Mouse (Mus musculus) limb, embryonic 10.5 days (tissue): ENCODE results near the gene Slc38a10. TPM values are rescaled to one million over a fixed set of nuclear protein-coding genes. Genes with fewer than 3 reads are reported as not detected.
A peak's percentile ranks its signal among the peaks of the same experiment; 100 is the strongest.

Source experiments
- DNase-seq: peaks from one replicate; pipeline ENCODE4 v3.0.0-alpha.2; 2017; ENCODE audit warnings: low spot score
- H3K27ac ChIP-seq: fragments of 300-500 bp; sonication (generic); 2 replicates; pipeline ENCODE4 v1.5.1; 2016; ENCODE audit warnings: mild to moderate bottlenecking
- H3K27me3 ChIP-seq: fragments of 300-500 bp; sonication (generic); 2 replicates; pipeline ENCODE4 v1.6.1; 2016; ENCODE audit warnings: low read depth, mild to moderate bottlenecking; ENCODE audit not compliant: poor library complexity, severe bottlenecking
- H3K36me3 ChIP-seq: fragments of 300-500 bp; sonication (generic); 2 replicates; pipeline ENCODE4 v1.6.1; 2016; ENCODE audit warnings: mild to moderate bottlenecking, moderate library complexity
- H3K4me1 ChIP-seq: fragments of 300-500 bp; sonication (generic); 2 replicates; pipeline ENCODE4 v1.6.1; 2016
- H3K4me3 ChIP-seq: fragments of 300-500 bp; sonication (generic); 2 replicates; pipeline ENCODE4 v1.5.1; 2016; ENCODE audit warnings: mild to moderate bottlenecking, moderate library complexity
- H3K9me3 ChIP-seq: fragments of 300-500 bp; sonication (generic); replicated peaks from 2 replicates; pipeline ENCODE4 v1.6.1; 2016; ENCODE audit warnings: mild to moderate bottlenecking
- WGBS: fragments of 180-500 bp; shearing (Covaris S2); methylation state at CpG from one replicate; pipeline ENCODE4 v1.1.7; 2016; 5-methylcytosine and 5-hydroxymethylcytosine counted together
- polyA plus RNA-seq: library from polyadenylated mRNA; unstranded; fragments of >200 nt; fragmentation: Nextera tagmentation; extraction: Ambion mirVana; gene quantifications from 2 replicates; pipeline ENCODE4 v1.2.1, GENCODE M21; 2016

Slc38a10 gene
- polyA plus RNA-seq, 1 experiment from 2014 or later = 99.6 TPM

DNA sequence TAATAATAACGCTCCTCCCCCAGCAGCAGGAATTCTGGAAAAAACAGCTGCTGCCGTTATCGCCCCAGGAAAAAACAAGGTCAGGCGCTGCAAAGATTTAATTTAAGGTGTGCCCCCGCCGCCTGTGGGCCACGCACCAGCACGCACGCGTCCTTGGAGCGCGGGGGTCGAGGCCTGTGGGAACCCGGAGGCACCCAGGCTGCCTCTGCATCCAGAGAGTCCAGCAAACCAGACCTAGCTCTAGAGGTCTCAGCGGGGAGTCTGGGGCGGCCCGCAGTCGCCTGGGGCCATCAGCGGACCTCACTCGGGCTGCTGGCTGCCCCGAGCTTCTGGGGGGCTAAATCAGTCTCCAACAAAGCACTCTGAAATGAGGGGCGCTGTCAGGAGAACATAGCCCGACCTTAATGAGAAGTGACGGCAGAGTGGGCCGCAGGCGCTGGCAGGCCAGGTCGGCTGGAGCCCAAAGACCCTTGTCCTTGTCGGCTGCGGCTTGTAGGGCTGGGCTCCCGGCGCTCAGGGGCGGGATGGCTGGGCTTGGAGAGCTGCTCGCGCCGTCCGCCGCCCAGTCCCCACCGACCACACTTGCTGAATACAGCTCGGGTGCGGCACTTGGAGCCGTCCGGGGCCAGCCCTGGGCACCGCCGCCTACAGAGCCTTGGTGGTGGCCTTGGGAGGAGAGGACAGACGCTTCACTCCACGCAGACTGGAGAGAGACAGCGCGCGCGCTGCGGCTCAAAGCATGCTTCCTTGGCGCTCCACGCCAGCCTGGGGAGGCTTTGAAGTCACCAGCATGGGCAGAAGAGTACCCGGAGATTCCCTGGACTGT is 34.4 kb upstream of the Slc38a10 start:
- Histone ChIP-seq H3K27ac (peak overlapping the region; percentile 98), H3K36me3 (peaks cover 18% of the 10 kb centered on the region), H3K9me3 (no peaks in the 10 kb centered on the region), H3K4me3 (peak overlapping the region; percentile 79), H3K4me1 (peaks cover 61% of the 10 kb centered on the region), H3K27me3 (no peaks in the 10 kb centered on the region)
- peak; percentile 82 for DNase-seq
- under 1% methylated on average over 54 of the region's 54 CpGs for WGBS

DNA sequence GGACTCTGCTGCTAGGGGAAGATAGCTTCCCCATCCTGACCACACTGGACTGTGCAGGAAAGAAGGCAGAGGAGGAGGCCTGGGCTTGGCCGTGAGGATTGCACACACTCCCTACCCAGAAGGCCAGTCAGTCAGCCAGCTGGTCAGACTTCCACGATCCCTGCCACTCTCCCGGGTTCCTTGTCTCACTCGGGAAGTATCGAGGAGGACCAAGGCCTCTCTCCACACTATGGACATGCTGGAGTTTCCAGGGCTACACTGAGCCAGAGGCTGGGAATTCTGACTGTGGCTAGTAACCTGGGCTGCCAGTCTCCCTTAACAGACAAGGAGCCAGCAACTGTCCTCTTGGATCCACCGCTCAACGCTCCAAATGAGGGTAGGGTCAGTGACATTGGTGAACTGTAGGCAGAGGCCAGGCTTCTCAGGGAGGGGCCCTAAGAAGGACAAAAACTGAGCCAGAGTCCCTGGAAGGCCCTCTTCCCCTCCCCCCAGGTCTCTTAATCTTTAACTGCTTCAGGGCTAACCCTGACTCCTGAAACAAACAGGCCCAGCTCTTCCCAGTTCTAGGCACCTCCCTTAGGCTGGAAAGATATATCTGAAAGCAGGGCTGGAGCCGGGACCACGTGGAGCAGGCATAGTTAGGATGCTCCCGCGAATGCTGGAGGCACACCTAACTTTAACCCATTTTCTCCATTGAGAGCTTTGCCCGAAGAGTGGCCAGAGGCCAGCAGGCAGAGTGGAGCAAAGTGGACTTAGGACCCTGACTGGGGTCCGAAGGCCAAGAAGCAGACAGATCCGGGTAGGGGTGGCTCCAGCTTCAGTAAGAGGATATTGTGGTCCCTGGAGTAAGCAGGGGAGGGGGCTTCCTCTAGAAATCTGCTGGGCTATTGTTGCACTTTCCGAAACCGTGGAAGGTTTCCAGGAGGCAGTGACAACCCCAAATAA is 33.5 kb upstream of the Slc38a10 start:
- Histone ChIP-seq H3K27ac (peak overlapping the region; percentile 98), H3K27me3 (no peaks in the 10 kb centered on the region), H3K9me3 (no peaks in the 10 kb centered on the region), H3K36me3 (peaks cover 21% of the 10 kb centered on the region), H3K4me1 (peaks cover 60% of the 10 kb centered on the region), H3K4me3 (peak overlapping the region; percentile 79)
- DNase-seq = peak; percentile 68
- WGBS = 2% methylated on average over 16 of the region's 16 CpGs

DNA sequence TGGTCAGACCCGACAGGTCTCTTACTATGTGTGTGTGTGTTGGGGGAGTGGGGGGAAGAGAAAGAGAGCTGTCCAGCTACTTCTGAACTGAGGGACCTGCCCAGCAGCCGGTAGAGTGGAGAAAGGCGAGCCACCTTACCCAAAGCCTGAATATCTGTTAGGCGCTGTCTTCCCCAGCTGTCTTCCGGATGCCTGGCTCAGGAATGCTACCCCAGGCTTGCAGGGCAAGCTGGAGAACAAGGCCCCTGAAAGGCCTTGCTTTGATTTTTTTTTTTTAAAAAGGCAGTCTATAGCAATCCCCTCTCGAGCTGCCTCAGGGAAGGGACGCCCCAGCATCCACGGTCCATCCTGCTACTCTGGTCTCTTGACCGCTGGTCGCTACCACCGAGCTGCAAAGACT is 32.6 kb upstream of the Slc38a10 start:
- peaks cover 21% of the 10 kb centered on the region for H3K36me3 ChIP-seq
- no peaks in the 10 kb centered on the region for H3K9me3 ChIP-seq
- peak overlapping the region; percentile 98 for H3K27ac ChIP-seq
- no peak for DNase-seq
- peak overlapping the region; percentile 79; the same call in 1 of the 2 replicates for H3K4me3 ChIP-seq
- H3K27me3 ChIP-seq = no peaks in the 10 kb centered on the region
- 30% methylated on average over 11 of the region's 11 CpGs for WGBS
- H3K4me1 ChIP-seq = peaks cover 65% of the 10 kb centered on the region

DNA sequence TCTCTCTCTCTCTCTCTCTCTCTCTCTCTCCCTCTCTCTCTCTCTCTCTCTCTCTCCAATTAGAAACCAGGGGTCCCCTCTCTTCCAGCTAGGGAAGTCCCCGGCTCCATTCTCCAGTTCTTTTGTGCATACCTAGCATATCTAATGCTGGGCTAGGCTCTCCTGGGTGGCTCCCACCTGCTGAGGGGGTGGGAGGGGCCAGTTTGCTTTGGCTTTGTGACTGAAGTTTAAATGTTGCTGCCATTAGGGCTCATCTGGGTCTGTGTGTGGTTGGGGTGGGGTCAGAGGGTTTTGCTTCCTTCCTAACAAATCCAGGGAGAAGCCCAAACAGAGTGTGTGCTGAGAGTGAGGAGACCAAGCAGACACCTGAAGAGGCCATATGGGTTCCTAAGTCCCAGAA is 32.0 kb upstream of the Slc38a10 start:
- peaks cover 18% of the 10 kb centered on the region for H3K36me3 ChIP-seq
- 0 out of 2 replicates have a peak overlapping the region, but pooled peaks have one; percentile 79 for H3K4me3 ChIP-seq
- peak overlapping the region; percentile 98 for H3K27ac ChIP-seq
- no peaks in the 10 kb centered on the region for H3K9me3 ChIP-seq
- DNase-seq = no peak
- peaks cover 65% of the 10 kb centered on the region for H3K4me1 ChIP-seq
- 62% methylated on average over 1 of the region's 1 CpGs for WGBS
- H3K27me3 ChIP-seq = 0 out of 2 replicates have a peak, but pooled peaks cover 3% of the 10 kb centered on the region

DNA sequence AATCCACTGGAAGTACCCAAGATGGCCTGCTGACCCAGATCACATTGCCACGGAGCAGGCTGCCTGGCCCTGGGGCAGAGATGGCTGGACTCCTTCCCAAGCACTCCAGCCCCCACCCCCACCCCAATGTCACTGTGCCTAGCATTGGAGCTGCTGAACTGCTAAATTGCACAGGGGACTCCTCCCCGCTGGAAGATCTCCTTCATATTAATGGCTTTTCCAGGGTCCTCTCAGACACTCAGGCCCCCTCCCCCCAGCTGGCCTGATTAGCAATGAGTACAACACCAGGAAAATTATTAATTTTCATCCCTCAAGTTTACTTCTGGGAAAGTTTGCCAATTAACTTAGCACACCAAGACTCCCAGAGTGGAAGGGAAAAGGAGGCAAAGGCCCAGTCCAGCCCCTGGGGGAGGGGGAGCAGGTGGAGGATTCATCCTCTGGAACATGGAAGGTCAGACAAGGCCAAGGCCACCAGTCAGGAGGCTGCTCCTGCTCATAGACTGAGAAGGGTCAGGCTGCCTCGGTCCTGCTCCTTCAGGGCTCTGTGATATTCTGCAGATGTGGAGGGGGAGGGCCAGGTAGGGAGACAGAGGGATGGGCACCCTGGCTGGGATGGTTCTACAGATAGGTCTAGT is 31.4 kb upstream of the Slc38a10 start:
- H3K9me3 ChIP-seq = no peaks in the 10 kb centered on the region
- H3K27me3 ChIP-seq = 0 out of 2 replicates have a peak, but pooled peaks cover 3% of the 10 kb centered on the region
- no peak for DNase-seq
- peaks cover 65% of the 10 kb centered on the region for H3K4me1 ChIP-seq
- peak overlapping the region; percentile 48; the same call in 1 of the 2 replicates for H3K27ac ChIP-seq
- 29% methylated on average over 3 of the region's 3 CpGs for WGBS
- H3K4me3 ChIP-seq = 0 out of 2 replicates have a peak overlapping the region, but pooled peaks have one; percentile 9
- peaks cover 11% of the 10 kb centered on the region for H3K36me3 ChIP-seq

DNA sequence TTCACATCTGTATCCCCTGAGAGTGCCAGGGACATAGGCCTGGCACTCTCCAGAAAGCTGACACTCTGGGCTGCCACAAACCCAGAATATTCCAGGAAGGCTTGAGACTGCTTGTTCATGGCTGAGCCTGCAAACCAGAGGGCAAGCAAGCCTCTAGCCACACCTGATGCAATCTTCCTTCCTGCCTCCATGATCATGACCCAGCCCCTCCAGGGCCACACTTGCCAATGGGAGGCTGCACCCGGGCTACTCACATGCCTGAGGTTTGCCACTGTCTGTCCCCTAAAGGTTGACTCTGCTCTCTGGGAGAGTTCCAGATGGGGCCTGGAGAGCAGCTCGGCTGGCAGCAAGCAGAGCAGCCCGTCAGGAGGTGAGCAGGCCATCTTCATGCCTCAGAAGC is 30.2 kb upstream of the Slc38a10 start:
- H3K4me1 ChIP-seq = peaks cover 61% of the 10 kb centered on the region
- peak overlapping the region; percentile 22 for H3K27ac ChIP-seq
- 80% methylated on average over 3 of the region's 3 CpGs for WGBS
- no peak overlapping the region for H3K4me3 ChIP-seq
- peaks cover 10% of the 10 kb centered on the region for H3K36me3 ChIP-seq
- H3K9me3 ChIP-seq = no peaks in the 10 kb centered on the region
- H3K27me3 ChIP-seq = 0 out of 2 replicates have a peak, but pooled peaks cover 3% of the 10 kb centered on the region
- DNase-seq = no peak

DNA sequence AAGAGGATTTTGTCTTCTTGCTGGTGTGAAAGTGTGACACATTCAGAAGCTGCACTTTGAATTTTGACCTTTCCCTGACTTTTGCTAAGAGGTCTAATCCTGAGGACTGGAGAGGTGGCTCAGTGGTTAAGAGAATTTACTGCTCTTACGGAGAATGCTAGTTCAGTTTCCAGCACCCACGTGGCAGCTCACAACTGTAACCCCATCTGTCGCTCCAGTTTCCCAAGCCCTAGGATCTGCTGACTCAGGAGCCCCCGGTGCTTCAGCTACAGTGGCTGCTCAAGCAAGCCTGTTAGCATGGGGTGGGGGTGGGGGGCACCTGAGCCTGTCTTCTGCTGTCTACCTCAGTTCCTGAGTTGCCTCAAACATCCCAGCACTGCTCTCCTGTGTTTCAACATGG is 28.2 kb upstream of the Slc38a10 start:
- H3K4me1 ChIP-seq = peaks cover 50% of the 10 kb centered on the region

DNA sequence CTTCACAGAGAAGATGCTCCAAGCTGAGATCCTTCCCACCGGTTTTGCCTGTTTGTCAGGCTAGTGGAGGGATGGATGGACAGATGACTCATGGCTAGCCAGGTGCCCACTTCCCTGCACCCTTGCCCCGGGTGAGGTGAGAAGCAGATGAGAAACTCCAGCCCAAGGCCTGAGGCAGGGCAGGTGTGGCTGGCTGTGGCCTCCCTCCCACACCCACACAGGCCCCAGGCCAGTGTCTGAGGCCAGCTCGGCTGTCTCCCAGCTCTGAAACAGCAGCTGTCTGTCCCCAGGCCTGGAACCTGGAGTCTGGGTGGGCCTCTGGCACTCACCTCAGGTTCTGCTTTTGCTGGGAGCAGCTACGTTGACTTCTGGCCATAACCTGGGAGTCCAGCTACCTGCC is 24.8 kb upstream of the Slc38a10 start:
- Histone ChIP-seq H3K27ac (peak overlapping the region; percentile 30), H3K36me3 (peaks cover 2% of the 10 kb centered on the region; the same call in 1 of the 2 replicates), H3K4me1 (peaks cover 41% of the 10 kb centered on the region), H3K27me3 (peaks cover 9% of the 10 kb centered on the region; the same call in 1 of the 2 replicates), H3K4me3 (no peak overlapping the region), H3K9me3 (no peaks in the 10 kb centered on the region)
- DNase-seq = no peak
- WGBS = 67% methylated on average over 4 of the region's 4 CpGs

More for the DNA sequence above, 28.2 kb upstream of the Slc38a10 start:
- no peak for DNase-seq
- H3K27ac ChIP-seq = no peak overlapping the region
- 0 out of 2 replicates have a peak, but pooled peaks cover 3% of the 10 kb centered on the region for H3K27me3 ChIP-seq
- H3K36me3 ChIP-seq = peaks cover 2% of the 10 kb centered on the region; the same call in 1 of the 2 replicates
- no peak overlapping the region for H3K4me3 ChIP-seq
- WGBS = 46% methylated on average over 4 of the region's 4 CpGs
- no peaks in the 10 kb centered on the region for H3K9me3 ChIP-seq

DNA sequence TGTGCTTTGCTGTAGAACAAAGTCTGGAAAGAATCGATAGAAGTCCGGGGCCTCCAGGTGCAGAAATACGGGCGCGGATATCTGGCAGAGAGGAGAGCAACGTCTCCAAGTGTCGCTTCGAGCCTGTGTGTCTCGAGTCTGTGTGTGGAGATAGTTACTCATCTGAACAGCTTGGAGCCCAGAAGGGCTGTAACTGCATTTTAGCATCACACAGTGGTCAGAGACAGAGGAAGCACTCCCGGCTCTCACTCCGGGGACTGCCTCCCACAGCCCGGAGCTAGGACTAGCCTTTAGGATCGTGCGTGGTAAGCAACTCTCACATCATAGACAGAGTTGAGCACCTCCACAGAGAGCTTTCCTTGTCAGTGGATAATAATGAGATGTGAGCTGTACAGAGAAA is 22.1 kb upstream of the Slc38a10 start:
- Histone ChIP-seq H3K4me3 (no peak overlapping the region), H3K27ac (no peak overlapping the region), H3K36me3 (no peaks in the 10 kb centered on the region), H3K9me3 (no peaks in the 10 kb centered on the region), H3K4me1 (peaks cover 57% of the 10 kb centered on the region), H3K27me3 (peaks cover 6% of the 10 kb centered on the region; the same call in 1 of the 2 replicates)
- 80% methylated on average over 14 of the region's 14 CpGs for WGBS
- DNase-seq = no peak

DNA sequence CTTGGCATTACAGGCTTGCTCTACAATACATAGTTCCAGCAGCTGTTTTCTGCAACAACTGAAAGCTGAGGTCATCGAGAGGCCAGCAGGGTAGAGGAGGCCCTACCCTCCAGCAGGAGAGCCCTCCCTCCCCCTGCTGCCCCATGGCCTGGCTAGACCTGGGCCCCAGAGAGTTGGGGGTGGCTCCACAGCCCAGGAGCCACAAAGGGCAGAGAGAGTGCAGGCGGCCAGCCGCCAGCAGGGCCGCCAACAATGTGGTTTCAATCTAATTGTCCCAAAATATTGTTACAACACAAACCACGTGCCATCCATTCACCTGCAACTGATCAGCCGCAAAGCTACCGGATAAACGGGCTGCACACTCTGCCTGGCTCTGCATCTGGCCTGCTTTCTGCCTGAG is 20.0 kb upstream of the Slc38a10 start:
- WGBS = 23% methylated on average over 8 of the region's 8 CpGs
- Histone ChIP-seq H3K4me3 (peak overlapping the region; percentile 27), H3K9me3 (no peaks in the 10 kb centered on the region), H3K27ac (peak overlapping the region; percentile 77), H3K27me3 (peaks cover 6% of the 10 kb centered on the region; the same call in 1 of the 2 replicates), H3K4me1 (peaks cover 74% of the 10 kb centered on the region), H3K36me3 (no peaks in the 10 kb centered on the region)
- peak; percentile 82 for DNase-seq

DNA sequence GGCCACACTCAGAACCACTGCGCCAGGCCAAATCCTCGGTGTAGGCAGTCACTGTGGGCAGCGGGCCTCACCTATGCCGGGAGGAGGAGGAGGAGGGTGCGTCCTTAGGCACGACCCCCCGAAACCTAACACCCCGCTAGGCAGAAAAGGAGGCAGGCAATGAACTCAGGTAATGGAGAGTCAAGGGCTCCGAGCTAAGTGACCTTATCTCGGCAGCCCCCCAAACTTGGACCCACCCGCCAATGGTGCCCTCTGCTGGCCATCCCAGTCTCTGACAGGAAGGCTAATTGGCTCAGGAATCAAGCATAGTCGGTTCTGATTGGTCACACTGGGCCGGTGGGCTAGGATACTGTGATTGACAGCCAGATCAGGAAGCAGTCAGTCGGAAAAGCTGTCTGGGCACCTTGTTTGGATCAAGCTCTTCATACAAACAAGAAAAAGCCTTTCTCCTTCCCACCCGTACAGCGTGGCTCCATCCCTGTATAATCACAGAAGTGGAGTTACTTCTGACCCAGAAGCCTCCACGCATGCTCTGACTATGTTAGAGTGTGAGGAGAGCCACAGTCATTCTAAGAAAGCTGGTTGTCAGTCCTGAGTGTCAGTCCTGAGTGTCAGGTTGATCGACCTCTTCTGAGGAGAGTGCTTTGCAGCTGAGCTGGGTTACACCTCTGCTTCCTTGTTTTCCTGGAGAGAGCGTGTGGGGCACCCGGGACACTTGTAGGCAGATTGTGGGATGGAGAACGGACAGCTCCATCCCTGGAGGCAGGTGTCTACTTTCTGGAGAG is 18.3 kb upstream of the Slc38a10 start:
- H3K36me3 ChIP-seq = no peaks in the 10 kb centered on the region
- H3K9me3 ChIP-seq = no peaks in the 10 kb centered on the region
- peak; percentile 90 for DNase-seq
- peaks cover 86% of the 10 kb centered on the region for H3K4me1 ChIP-seq
- peak overlapping the region; percentile 29 for H3K4me3 ChIP-seq
- H3K27me3 ChIP-seq = peaks cover 6% of the 10 kb centered on the region; the same call in 1 of the 2 replicates
- 25% methylated on average over 21 of the region's 21 CpGs for WGBS
- H3K27ac ChIP-seq = peak overlapping the region; percentile 77
